Mouse (Mus musculus): ENCODE measurements around the gene Aak1.

Gene Aak1

DNA sequence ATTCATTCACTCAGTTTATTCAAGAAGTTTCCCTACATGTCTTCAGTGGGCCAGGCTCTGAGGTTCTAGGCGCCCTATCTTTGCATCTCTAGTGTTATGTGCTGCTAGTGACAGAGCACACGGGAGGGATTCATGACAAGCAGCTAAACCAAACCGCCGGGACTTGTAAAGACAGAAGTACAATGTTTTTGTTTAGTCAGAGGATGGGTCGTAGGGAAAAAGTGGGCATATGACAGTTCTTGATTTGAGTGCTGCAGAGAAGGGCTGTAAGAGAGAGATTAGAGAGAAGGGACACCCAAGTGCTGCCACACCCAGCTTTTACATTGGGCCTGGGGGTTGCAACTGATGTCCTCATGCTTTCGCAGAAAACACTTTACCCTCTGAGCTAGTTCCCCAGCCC is 35.4 kb downstream of the Aak1 start:
- 0 out of 2 replicates have a peak, but pooled peaks cover 8% of the 10 kb centered on the region for H3K4me1 ChIP-seq (replicated peaks; ENCODE audit: low read depth, low read length)
- no peaks in the 10 kb centered on the region for H3K9me3 ChIP-seq (ENCODE audit: low read length)
- peaks cover 3% of the 10 kb centered on the region; the same call in 1 of the 2 replicates for H3K36me3 ChIP-seq (ENCODE audit: insufficient read depth, low read length)
- no peaks in the 10 kb centered on the region for H3K27me3 ChIP-seq (ENCODE audit: insufficient read depth, low read length)
- no peak overlapping the region for H3K4me3 ChIP-seq (replicated peaks; ENCODE audit: low read length)
- TF ChIP-seq NANOG (IDR thresholded peaks at IDR 0.05; ENCODE audit: borderline replicate concordance, low read length) (no peak), CTCF (conservative IDR thresholded peaks at IDR 0.05; ENCODE audit: low read length) (no peak), POU5F1 (IDR thresholded peaks at IDR 0.05; ENCODE audit: borderline replicate concordance, low read length) (no peak)

GRCm38 (mm10) chr6:86885816-86886529 is 36.7 kb downstream of the Aak1 start:
- no peaks in the 10 kb centered on the region for H3K9me3 ChIP-seq (ENCODE audit: low read length)
- 0 out of 2 replicates have a peak, but pooled peaks cover 8% of the 10 kb centered on the region for H3K4me1 ChIP-seq (replicated peaks; ENCODE audit: low read depth, low read length)
- peaks cover 3% of the 10 kb centered on the region; the same call in 1 of the 2 replicates for H3K36me3 ChIP-seq (ENCODE audit: insufficient read depth, low read length)
- H3K4me3 ChIP-seq (replicated peaks; ENCODE audit: low read length), result no peak overlapping the region
- no peaks in the 10 kb centered on the region for H3K27me3 ChIP-seq (ENCODE audit: insufficient read depth, low read length)
- TF ChIP-seq CTCF (conservative IDR thresholded peaks at IDR 0.05; ENCODE audit: low read length) (no peak), NANOG (IDR thresholded peaks at IDR 0.05; ENCODE audit: borderline replicate concordance, low read length) (no peak), POU5F1 (IDR thresholded peaks at IDR 0.05; ENCODE audit: borderline replicate concordance, low read length) (no peak)

- TF ChIP-seq NANOG (IDR thresholded peaks at IDR 0.05; ENCODE audit: borderline replicate concordance, low read length) (no peak), POU5F1 (IDR thresholded peaks at IDR 0.05; ENCODE audit: borderline replicate concordance, low read length) (no peak), CTCF (conservative IDR thresholded peaks at IDR 0.05; ENCODE audit: low read length) (no peak)
- 0 out of 2 replicates have a peak, but pooled peaks cover 8% of the 10 kb centered on the region for H3K4me1 ChIP-seq (replicated peaks; ENCODE audit: low read depth, low read length)
- H3K4me3 ChIP-seq (replicated peaks; ENCODE audit: low read length), result no peak overlapping the region
- no peaks in the 10 kb centered on the region for H3K9me3 ChIP-seq (ENCODE audit: low read length)
- H3K27me3 ChIP-seq (ENCODE audit: insufficient read depth, low read length), result no peaks in the 10 kb centered on the region
- peaks cover 3% of the 10 kb centered on the region; the same call in 1 of the 2 replicates for H3K36me3 ChIP-seq (ENCODE audit: insufficient read depth, low read length)
Measured at GRCm38 (mm10) chr6:86886803-86887202, 37.5 kb downstream of the Aak1 start.

- no peaks in the 10 kb centered on the region for H3K27me3 ChIP-seq (ENCODE audit: insufficient read depth, low read length)
Measured at GRCm38 (mm10) chr6:86897520-86897919, 48.2 kb downstream of the Aak1 start.

DNA sequence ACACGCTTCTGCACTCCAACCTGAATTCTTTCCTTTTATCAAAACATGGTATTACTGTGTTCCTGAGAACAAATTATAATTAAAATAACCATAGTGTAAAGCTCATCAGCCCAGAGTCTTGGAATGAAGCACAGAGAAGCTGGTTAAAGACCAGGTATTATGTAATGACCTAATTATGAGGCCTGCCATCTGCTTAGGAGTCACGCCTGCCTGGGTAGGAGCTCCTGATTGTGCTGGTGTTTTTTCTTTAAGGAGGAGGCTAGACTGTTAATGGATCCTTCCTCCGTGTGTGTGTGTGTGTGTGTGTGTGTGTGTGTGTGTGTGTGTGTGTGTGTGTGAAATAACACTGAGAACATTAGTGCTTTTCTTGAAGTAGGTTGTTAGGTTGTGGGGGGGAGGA is 49.7 kb downstream of the Aak1 start:
- Histone ChIP-seq H3K27me3 (ENCODE audit: insufficient read depth, low read length) (no peaks in the 10 kb centered on the region), H3K9me3 (ENCODE audit: low read length) (no peaks in the 10 kb centered on the region), H3K4me1 (replicated peaks; ENCODE audit: low read depth, low read length) (no peaks in the 10 kb centered on the region), H3K4me3 (replicated peaks; ENCODE audit: low read length) (no peak overlapping the region), H3K36me3 (ENCODE audit: insufficient read depth, low read length) (no peaks in the 10 kb centered on the region)
- no peak for TF ChIP-seq POU5F1 (IDR thresholded peaks at IDR 0.05; ENCODE audit: borderline replicate concordance, low read length)
- TF ChIP-seq NANOG (IDR thresholded peaks at IDR 0.05; ENCODE audit: borderline replicate concordance, low read length), result no peak
- no peak for TF ChIP-seq CTCF (conservative IDR thresholded peaks at IDR 0.05; ENCODE audit: low read length)

More at GRCm38 (mm10) chr6:86897520-86897919, 48.2 kb downstream of the Aak1 start:
- Histone ChIP-seq H3K4me1 (replicated peaks; ENCODE audit: low read depth, low read length) (no peaks in the 10 kb centered on the region), H3K36me3 (ENCODE audit: insufficient read depth, low read length) (0 out of 2 replicates have a peak, but pooled peaks cover 3% of the 10 kb centered on the region), H3K9me3 (ENCODE audit: low read length) (no peaks in the 10 kb centered on the region), H3K4me3 (replicated peaks; ENCODE audit: low read length) (no peak overlapping the region)
- TF ChIP-seq POU5F1 (IDR thresholded peaks at IDR 0.05; ENCODE audit: borderline replicate concordance, low read length), result no peak
- no peak for TF ChIP-seq CTCF (conservative IDR thresholded peaks at IDR 0.05; ENCODE audit: low read length)
- TF ChIP-seq NANOG (IDR thresholded peaks at IDR 0.05; ENCODE audit: borderline replicate concordance, low read length), result no peak

GRCm38 (mm10) chr6:86899965-86900364 is 50.6 kb downstream of the Aak1 start:
- no peak overlapping the region for H3K4me3 ChIP-seq (replicated peaks; ENCODE audit: low read length)
- H3K4me1 ChIP-seq (replicated peaks; ENCODE audit: low read depth, low read length), result no peaks in the 10 kb centered on the region
- no peaks in the 10 kb centered on the region for H3K36me3 ChIP-seq (ENCODE audit: insufficient read depth, low read length)
- TF ChIP-seq POU5F1 (IDR thresholded peaks at IDR 0.05; ENCODE audit: borderline replicate concordance, low read length), result no peak
- no peak for TF ChIP-seq NANOG (IDR thresholded peaks at IDR 0.05; ENCODE audit: borderline replicate concordance, low read length)
- no peak for TF ChIP-seq CTCF (conservative IDR thresholded peaks at IDR 0.05; ENCODE audit: low read length)
- H3K27me3 ChIP-seq (ENCODE audit: insufficient read depth, low read length), result no peaks in the 10 kb centered on the region
- H3K9me3 ChIP-seq (ENCODE audit: low read length), result no peaks in the 10 kb centered on the region

DNA sequence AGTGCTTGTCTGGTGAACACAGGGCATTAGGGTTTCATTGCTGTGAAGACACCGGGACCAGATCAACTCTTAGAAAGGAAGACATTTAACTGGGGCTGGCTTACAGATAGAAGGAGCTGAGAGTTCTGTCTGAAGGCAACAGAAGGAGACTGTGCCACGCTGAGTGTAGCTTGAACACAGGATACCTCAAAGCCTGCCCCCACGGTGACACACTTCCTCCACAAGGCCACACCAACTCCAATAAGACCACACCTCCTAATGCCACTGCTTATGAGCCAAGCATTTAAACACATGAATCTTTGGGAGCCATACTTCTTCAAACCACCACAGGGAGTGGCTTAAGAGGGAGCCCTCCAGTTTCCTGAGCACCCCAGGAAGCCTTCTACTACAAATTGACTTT is 51.2 kb downstream of the Aak1 start:
- Histone ChIP-seq H3K36me3 (ENCODE audit: insufficient read depth, low read length) (no peaks in the 10 kb centered on the region), H3K9me3 (ENCODE audit: low read length) (no peaks in the 10 kb centered on the region), H3K4me1 (replicated peaks; ENCODE audit: low read depth, low read length) (no peaks in the 10 kb centered on the region), H3K4me3 (replicated peaks; ENCODE audit: low read length) (no peak overlapping the region), H3K27me3 (ENCODE audit: insufficient read depth, low read length) (no peaks in the 10 kb centered on the region)
- TF ChIP-seq POU5F1 (IDR thresholded peaks at IDR 0.05; ENCODE audit: borderline replicate concordance, low read length) (no peak), CTCF (conservative IDR thresholded peaks at IDR 0.05; ENCODE audit: low read length) (no peak), NANOG (IDR thresholded peaks at IDR 0.05; ENCODE audit: borderline replicate concordance, low read length) (no peak)

GRCm38 (mm10) chr6:86905500-86905899 is 56.2 kb downstream of the Aak1 start:
- Histone ChIP-seq H3K9me3 (ENCODE audit: low read length) (no peaks in the 10 kb centered on the region), H3K4me1 (replicated peaks; ENCODE audit: low read depth, low read length) (peaks cover 8% of the 10 kb centered on the region; the same call in 1 of the 2 replicates), H3K27me3 (ENCODE audit: insufficient read depth, low read length) (no peaks in the 10 kb centered on the region), H3K4me3 (replicated peaks; ENCODE audit: low read length) (no peak overlapping the region), H3K36me3 (ENCODE audit: insufficient read depth, low read length) (no peaks in the 10 kb centered on the region)
- TF ChIP-seq NANOG (IDR thresholded peaks at IDR 0.05; ENCODE audit: borderline replicate concordance, low read length), result no peak
- TF ChIP-seq CTCF (conservative IDR thresholded peaks at IDR 0.05; ENCODE audit: low read length), result no peak
- TF ChIP-seq POU5F1 (IDR thresholded peaks at IDR 0.05; ENCODE audit: borderline replicate concordance, low read length), result no peak

All from E14TG2a.4 (cell line).